Mouse (Mus musculus) intestine, postnatal 0 days (tissue): ENCODE measurements around the gene Prss16. TPM values are rescaled to one million over a fixed set of nuclear protein-coding genes. Genes with fewer than 3 reads are reported as not detected.

Experiments used
- ATAC-seq: fragments of 200-750 bp; cut with Nextera tagmentation; 2 replicates; pipeline ENCODE4 v1.8.0; 2017; ENCODE audit warnings: mild to moderate bottlenecking, moderate TSS enrichment, moderate library complexity
- H3K27ac ChIP-seq: fragments of 300-500 bp; sonication (generic); 2 replicates; pipeline ENCODE4 v1.5.1; 2014; ENCODE audit warnings: mild to moderate bottlenecking, low read depth, low read length, moderate library complexity
- H3K27me3 ChIP-seq: fragments of 300-500 bp; sonication (generic); replicated peaks from 2 replicates; pipeline ENCODE4 v1.6.1; 2014; ENCODE audit warnings: low read length, mixed read lengths; ENCODE audit not compliant: control insufficient read depth, insufficient read depth
- H3K36me3 ChIP-seq: fragments of 300-500 bp; sonication (generic); 2 replicates; pipeline ENCODE4 v1.6.1; 2014; ENCODE audit warnings: mild to moderate bottlenecking, moderate library complexity; ENCODE audit not compliant: control insufficient read depth, insufficient read depth
- H3K4me1 ChIP-seq: fragments of 300-500 bp; sonication (generic); replicated peaks from 2 replicates; pipeline ENCODE4 v1.6.1; 2014; ENCODE audit warnings: antibody characterized with exemption, low read length, mixed read lengths; ENCODE audit not compliant: control insufficient read depth, insufficient read depth
- H3K4me2 ChIP-seq: fragments of 300-500 bp; sonication (generic); replicated peaks from 2 replicates; pipeline ENCODE4 v1.6.1; 2014; ENCODE audit warnings: low read depth, mild to moderate bottlenecking, moderate library complexity
- H3K4me3 ChIP-seq: fragments of 300-500 bp; sonication (generic); 2 replicates; pipeline ENCODE4 v1.5.1; 2014; ENCODE audit warnings: low read depth, low read length
- H3K9ac ChIP-seq: fragments of 300-500 bp; sonication (generic); 2 replicates; pipeline ENCODE4 v1.6.1; 2014; ENCODE audit warnings: mild to moderate bottlenecking, low read depth, low read length
- H3K9me3 ChIP-seq: fragments of 300-500 bp; sonication (generic); 2 replicates; pipeline ENCODE4 v1.6.1; 2016; ENCODE audit warnings: mixed run types; ENCODE audit not compliant: control insufficient read depth
- CTCF ChIP-seq: sonication (generic); IDR thresholded peaks from 2 replicates; pipeline ENCODE4 v1.5.1; 2016; ENCODE audit warnings: low read depth, mild to moderate bottlenecking, control low read depth, antibody characterized with exemption, moderate library complexity
- WGBS: fragments of 180-500 bp; shearing (Covaris S2); extraction: QIAGEN DNeasy Blood & Tissue Kit; methylation state at CpG from one replicate; pipeline ENCODE4 v1.1.7; 2014; 5-methylcytosine and 5-hydroxymethylcytosine counted together
- polyA plus RNA-seq: library from polyadenylated mRNA; unstranded; fragments of >200 nt; fragmentation: Nextera tagmentation; extraction: Ambion mirVana; gene quantifications from 2 replicates; pipeline ENCODE4 v1.2.1, GENCODE M21; 2015

The Prss16 gene
- polyA plus RNA-seq, 1 experiment from 2014 or later: 4.0 TPM

DNA sequence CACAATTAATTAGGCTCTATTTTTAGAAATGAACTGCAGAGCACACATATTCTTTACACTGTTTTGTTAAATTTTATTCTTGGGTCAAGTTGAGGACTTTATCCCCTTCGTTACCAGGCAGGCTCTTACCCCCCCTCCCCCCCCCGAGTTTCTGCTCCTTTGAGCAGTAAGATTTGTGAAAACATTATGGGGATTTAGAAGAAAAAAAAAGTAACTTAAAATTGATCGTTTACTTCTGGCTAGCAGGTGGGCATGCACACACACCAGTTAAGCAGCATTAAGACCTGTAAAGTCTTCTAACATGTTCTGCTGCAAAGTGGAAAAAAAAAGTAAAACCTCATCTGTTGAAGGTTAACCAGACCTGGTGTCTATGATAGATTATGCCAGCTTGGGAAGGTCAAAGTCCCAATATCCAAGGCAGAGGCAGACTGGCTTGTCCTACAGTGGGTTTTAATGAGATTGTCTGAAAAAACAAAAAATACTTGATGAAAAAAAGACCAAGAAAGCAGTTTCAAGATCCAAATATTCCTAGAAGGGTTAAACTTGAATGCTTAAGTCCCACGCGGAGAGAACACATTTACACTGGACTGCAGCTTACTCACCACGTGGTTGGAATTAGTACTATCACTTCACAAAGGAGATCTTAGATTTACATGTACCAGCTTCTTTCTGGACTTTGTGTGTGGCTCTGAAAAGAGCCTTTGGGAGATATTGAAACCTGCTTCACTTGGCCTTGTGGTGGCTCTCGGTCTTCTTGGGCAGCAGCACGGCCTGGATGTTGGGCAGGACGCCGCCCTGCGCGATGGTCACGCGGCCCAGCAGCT, 25.1 kb upstream of the Prss16 start:
- whole genome bisulfite sequencing: under 1% methylated on average over 11 of the region's 14 CpGs
- peak; percentile 58 for ATAC-seq
- no peak overlapping the region for H3K9ac ChIP-seq

DNA sequence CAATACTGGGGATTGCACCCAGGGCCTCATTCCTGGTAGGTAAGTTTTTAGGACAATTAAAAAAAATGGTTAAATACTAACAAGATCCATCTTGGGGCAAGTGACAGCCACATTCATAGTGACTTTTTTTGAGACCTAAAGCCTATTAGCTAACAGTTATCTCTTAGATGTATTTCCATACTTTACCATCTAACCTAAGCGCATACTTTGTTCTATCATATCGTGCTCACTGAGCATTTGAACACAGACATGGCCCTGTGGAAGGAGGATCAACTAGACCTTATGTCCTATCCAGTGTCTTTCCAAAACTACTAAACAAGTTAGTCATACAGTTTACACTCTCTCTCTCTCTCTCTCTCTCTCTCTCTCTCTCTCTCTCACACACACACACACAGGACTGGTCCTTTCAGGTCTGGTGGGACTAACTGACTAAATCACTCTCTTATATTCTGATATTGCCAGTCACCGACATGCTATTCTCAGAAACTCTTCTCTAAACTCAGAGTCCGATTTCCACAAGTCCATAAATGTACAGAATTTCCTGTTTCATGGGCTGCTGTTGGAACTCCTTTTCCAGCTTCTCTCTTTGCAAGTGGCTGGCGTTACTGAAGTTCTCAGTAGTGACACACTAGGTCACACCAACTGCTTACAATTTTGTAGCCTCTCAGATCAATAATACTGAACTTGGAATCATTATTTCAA, 24.4 kb upstream of the Prss16 start:
- Histone ChIP-seq H3K27me3 (no peaks in the 10 kb centered on the region), H3K36me3 (no peaks in the 10 kb centered on the region), H3K27ac (no peak overlapping the region), H3K4me3 (no peak overlapping the region), H3K9me3 (no peaks in the 10 kb centered on the region), H3K4me2 (peak overlapping the region; percentile 61), H3K9ac (no peak overlapping the region), H3K4me1 (no peaks in the 10 kb centered on the region)
- no peak for ATAC-seq
- no peak for TF ChIP-seq CTCF
- WGBS: 24% methylated on average over 5 of the region's 5 CpGs

More for the DNA sequence above, 25.1 kb upstream of the Prss16 start:
- no peak for TF ChIP-seq CTCF
- no peaks in the 10 kb centered on the region for H3K36me3 ChIP-seq
- H3K4me2 ChIP-seq: peak overlapping the region; percentile 61
- no peaks in the 10 kb centered on the region for H3K9me3 ChIP-seq
- H3K27ac ChIP-seq: peak overlapping the region; percentile 60
- H3K27me3 ChIP-seq: no peaks in the 10 kb centered on the region
- peak overlapping the region; percentile 36 for H3K4me3 ChIP-seq
- no peaks in the 10 kb centered on the region for H3K4me1 ChIP-seq

DNA sequence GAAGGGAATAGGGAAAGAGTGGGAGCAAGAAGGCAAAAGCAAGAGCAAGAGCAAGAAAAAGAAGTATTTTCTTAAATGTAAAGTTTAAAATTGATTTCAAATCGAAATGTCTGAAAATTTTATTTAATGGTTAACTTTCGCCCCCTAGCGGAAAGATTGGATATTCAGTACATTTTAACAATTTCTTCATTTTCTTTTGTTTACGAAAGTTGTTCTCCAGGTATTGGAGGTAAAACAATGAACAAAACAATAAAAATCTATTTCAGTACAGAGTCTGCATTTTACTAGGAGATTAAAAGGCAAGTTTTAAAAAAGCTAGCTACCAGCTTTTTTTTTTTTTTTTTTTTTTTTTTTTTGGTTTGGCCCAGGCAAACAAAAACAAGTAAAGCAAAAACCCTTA, 21.0 kb upstream of the Prss16 start:
- TF ChIP-seq CTCF: peak; percentile 55
- 9% methylated on average over 4 of the region's 4 CpGs for WGBS

DNA sequence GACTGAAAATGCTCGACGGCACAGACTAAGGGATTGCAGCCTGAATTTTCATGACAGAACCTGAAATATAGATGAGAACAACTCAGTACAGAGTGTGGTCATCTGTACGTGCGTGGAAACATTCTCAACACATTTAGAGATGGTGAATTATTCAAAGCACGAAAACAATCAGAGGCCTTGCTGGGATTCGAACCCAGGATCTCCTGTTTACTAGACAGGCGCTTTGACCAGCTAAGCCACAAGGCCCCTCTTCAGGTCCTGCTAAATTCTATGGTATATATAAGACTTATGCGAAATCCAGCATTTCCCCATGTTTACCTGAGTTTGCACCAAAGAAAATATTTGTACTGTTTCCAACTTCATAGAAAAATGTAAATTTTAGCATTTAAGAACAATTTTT, 20.4 kb upstream of the Prss16 start:
- Histone ChIP-seq H3K9me3 (no peaks in the 10 kb centered on the region), H3K27ac (no peak overlapping the region), H3K4me2 (no peak overlapping the region), H3K4me3 (no peak overlapping the region), H3K27me3 (no peaks in the 10 kb centered on the region), H3K36me3 (no peaks in the 10 kb centered on the region), H3K9ac (no peak overlapping the region), H3K4me1 (no peaks in the 10 kb centered on the region)
- 46% methylated on average over 8 of the region's 8 CpGs for WGBS
- no peak for ATAC-seq
- TF ChIP-seq CTCF: no peak

More for the DNA sequence above, 21.0 kb upstream of the Prss16 start:
- Histone ChIP-seq H3K4me3 (no peak overlapping the region), H3K27me3 (no peaks in the 10 kb centered on the region), H3K9me3 (no peaks in the 10 kb centered on the region), H3K4me1 (no peaks in the 10 kb centered on the region), H3K27ac (no peak overlapping the region), H3K9ac (no peak overlapping the region), H3K36me3 (no peaks in the 10 kb centered on the region), H3K4me2 (no peak overlapping the region)
- no peak for ATAC-seq

DNA sequence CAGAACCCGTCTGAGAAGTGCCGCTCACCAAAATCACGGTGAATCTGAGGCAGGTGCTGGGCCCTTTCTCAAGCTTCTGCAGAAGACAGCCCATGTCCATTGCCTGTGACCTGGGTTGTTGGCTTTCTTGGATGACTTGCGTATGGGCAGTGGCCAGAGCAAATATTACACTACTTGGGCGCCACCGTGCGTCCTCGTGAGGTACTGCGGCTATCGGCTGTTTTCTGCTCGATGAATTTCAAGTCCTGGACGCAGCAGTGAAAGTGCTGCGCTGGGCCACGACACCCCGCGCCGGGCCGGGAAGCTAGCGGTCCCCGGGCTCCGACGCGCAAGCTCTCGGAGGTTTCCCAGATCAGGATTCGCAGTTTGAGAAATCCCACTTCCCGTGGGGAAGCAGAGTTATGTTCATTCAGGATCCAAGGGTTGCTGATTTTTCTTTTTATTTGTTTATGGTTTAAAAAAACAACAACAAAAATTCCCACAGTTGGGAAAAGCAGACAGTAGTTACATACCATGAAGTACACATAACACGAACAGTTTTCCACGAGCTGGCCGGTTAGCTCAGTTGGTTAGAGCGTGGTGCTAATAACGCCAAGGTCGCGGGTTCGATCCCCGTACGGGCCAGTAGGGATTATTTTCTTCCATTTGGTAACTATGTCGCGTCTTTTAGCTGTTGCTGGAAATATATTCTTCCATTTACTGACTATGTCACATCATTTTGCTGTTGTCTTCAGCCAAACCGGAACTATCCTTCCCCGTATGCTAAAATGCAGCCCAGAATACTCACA, 19.3 kb upstream of the Prss16 start:
- H3K36me3 ChIP-seq: no peaks in the 10 kb centered on the region
- H3K4me2 ChIP-seq: peak overlapping the region; percentile 63
- H3K9me3 ChIP-seq: no peaks in the 10 kb centered on the region
- peak; percentile 80 for ATAC-seq
- H3K4me3 ChIP-seq: peak overlapping the region; percentile 53
- H3K9ac ChIP-seq: peak overlapping the region; percentile 47; the same call in 1 of the 2 replicates
- no peaks in the 10 kb centered on the region for H3K27me3 ChIP-seq
- no peaks in the 10 kb centered on the region for H3K4me1 ChIP-seq
- 0 out of 2 replicates have a peak overlapping the region, but pooled peaks have one; percentile 60 for H3K27ac ChIP-seq
- peak; percentile 96 for TF ChIP-seq CTCF
- 2% methylated on average over 40 of the region's 40 CpGs for WGBS
